Mouse (Mus musculus): ENCODE measurements around the gene Dffa.

DNA sequence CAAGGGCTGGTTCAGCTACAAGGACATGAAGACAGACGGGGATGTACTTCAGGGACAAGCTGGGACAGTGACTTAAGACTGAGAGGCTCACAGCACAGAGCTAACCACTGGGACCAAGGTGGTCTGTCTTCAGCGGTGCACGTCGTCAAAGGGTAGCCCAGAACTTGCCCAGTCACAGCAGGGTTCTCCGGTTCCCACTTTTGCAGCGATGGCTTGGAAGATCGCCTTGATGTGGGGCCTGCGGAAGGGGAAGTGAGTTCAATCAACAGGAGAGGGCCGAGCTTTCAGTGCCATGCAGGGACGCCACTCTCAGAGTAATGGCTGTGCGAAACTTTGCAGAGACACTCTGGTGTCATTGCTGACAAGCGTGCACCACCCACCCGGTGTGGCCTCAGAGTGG is 55.9 kb downstream of the Dffa start:
- TF ChIP-seq CTCF (IDR thresholded peaks at IDR 0.05; ENCODE audit: low read depth, low read length): no peak
- TF ChIP-seq POLR2AphosphoS5 (IDR thresholded peaks at IDR 0.05; ENCODE audit: insufficient replicate concordance, low read depth, low read length): no peak
- TF ChIP-seq GATA2 (IDR thresholded peaks at IDR 0.05; ENCODE audit: borderline replicate concordance, low read depth, low read length): no peak

All from G1E (cell line).